Mouse (Mus musculus): ENCODE results near the gene Naa20.

- no peak for TF ChIP-seq CTCF (IDR thresholded peaks at IDR 0.05; ENCODE audit: low read depth)
- no peak for TF ChIP-seq EP300 (optimal IDR thresholded peaks at IDR 0.05)
These were observed 39.6 kb upstream of the Naa20 start for GRCm38 (mm10) chr2:145862206-145862817.
